Mouse (Mus musculus) lung, adult 2 months (tissue): ENCODE data around the gene Mcemp1.

Experiments
- CTCF ChIP-seq: fragments of 200-500 bp; IDR thresholded peaks from 2 replicates; pipeline ENCODE4 v1.5.1; 2011; ENCODE audit warnings: mild to moderate bottlenecking, low read length, control low read depth; ENCODE audit not compliant: insufficient read depth
- POLR2A ChIP-seq: fragments of 200-500 bp; IDR thresholded peaks from 2 replicates; pipeline ENCODE4 v1.6.1; 2011; ENCODE audit warnings: low read depth, mild to moderate bottlenecking, control low read depth, low read length, borderline replicate concordance; ENCODE audit errors: extremely low read depth

DNA sequence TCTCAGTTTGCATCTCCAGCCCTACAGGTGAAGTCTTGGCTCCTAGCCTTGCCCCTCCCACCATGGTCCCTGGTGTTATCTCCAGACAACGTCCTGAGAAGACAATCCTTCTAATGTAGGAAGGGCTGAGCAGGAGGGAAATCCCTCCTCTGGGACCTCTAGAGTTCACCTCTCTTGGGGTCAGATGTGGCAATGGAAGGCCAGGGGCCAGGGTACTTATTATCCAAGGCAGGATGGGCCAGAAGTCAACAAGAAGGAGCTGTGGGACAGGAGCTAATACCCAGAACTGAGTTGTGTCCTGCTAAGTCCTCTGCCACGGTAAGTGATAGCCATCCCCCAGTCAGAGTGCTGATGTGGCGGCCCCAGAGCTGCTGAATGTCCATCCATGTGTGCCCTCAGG lies 10.0 kb upstream of the Mcemp1 start, which contains the start of gene Retn:
- TF ChIP-seq CTCF (no peak), POLR2A (no peak)
